Mouse (Mus musculus) ES-CJ7 (cell line): ENCODE results near the gene Fbxo11.
A peak's percentile ranks its signal among the peaks of the same experiment; 100 is the strongest.
"Not testable (repeated sequence)": the region's sequence is repeated elsewhere in the genome, so short reads cannot be mapped to it uniquely, and the experiment has no call there.

Experiments used
- DNase-seq: peaks from one replicate; pipeline ENCODE4 v3.0.0; 2011; ENCODE audit warnings: low read depth, low spot score

Gene Fbxo11

DNA sequence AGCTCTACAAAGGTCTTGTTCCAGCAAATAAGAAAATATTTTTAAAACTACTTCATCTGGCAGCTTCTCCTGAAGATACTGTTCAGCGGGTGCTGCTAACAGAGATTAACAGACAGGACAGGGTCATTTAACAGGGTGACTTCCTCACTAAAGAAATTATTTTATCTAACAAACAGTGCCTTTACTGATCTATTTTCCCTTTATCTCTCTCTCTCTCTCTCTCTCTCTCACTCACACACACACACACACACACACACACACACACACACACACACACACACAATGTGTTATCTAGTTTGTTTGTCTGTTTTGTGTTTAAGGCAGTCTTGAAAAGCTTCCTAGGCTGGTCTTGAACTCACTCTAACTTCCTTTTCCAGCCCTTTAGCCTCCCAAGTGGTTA lies 50.6 kb downstream of the Fbxo11 start:
- DNase-seq, result no peak

DNA sequence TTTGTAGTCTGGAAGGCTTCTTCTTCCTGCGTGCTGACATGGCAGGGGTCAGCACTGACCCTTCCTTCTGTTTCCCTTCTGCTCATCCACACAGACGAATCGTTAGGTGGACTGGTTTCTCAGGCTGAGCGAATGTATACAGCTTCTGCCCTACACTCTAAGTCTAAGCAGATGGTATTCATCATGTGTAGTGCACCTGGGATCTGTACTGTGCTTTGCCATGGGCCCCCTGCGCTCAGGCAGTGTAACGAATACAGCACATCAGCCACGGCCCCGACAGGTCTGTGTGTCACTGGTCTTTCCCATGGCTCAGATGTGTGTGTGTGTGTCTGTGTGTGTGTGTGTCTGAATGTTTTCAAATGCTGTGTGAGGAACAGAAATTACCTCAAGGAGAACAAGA lies 58.1 kb downstream of the Fbxo11 start:
- no peak for DNase-seq

DNA sequence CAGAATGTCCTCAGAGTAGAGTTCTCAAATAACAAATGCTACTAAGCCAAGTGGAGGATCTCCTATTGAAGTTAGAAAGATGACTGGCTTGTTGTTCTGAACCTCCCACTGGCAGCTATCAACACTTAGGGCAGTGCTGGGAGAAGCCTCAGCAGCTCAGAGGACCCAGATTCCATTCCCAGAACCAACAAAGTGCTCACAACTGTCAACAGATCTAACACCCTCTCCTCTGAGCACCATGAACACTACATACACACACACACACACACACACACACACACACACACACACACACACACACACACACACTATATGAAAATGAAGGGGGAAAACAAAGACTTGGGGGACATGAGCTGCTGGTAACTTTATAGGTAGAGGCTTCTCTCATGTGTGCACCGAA lies 60.2 kb downstream of the Fbxo11 start:
- DNase-seq, result no peak

DNA sequence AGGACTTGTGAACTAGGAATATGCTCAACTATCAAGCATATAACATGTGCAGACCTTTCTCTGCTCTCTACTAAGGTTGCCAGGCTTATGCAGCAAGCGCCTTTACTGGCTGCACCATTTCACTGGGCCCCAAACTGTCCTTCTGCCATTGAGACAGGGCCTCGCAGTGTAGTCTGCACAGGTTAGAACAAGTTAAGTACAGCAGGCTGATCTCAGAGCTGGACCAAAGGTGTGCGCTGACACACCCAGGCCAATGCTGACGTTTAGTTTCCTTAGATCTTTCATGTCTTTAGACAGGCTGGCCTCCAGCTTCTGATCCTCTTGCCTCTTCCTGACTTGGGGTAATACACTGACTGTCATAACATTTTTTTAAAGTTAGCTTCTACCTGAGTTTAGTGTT lies 67.3 kb downstream of the Fbxo11 start:
- DNase-seq, result no peak

DNA sequence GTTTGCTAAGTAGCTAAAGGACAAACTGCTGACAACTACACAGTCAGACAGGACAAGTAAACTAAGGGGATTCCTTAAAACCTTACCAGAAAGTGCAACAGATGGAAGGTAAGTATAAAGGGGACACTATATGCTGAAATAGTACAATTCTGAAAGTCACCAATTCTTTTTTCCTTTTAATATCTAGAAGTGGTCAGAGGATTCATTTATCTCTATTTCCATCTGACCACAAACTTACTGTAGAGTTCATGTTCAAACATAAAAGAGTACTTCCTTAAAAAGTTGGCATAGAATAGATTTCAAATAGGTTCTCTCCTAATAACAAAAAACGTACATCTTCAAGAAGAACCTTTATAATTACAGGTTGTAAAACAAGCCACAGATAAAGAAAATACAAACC lies 71.8 kb downstream of the Fbxo11 start:
- no peak for DNase-seq

DNA sequence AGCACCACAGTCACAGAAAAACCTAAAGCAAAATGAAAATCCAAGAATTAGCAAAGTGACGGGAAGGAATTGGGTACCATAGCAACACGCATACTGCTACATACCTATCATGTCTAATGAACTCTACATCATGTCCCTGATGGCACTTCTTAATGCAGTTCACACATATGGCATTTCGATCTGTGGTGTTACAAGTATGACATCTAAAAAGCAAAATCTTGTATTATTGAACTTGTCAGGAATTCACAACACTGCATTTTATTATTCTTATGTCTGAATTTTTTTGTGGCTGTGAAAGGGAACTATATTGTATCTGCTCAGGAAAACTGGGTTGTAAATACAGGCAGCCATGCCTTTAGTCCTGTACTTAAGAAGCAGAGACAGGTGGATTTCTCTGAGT lies 72.9 kb downstream of the Fbxo11 start:
- DNase-seq, result no peak

DNA sequence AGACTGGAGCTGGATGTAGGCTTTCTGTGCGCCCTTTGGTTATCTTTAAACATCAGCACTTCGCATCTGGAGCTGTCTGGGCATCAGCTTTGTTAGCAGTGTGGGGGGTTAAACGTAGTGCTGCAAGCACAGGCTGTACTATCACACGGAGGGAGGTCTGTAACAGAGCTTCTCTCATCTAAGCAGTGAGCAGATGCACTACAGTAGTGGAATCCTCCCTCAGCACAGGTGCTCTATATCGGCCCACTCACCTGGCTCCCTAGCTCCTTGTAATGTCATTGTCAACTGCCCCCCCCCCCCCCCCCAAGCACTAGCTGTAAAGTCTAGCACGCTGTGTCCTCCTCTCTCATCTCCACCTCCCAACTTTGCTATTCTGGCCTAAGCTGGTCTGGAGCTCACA lies 77.6 kb downstream of the Fbxo11 start:
- no peak for DNase-seq

DNA sequence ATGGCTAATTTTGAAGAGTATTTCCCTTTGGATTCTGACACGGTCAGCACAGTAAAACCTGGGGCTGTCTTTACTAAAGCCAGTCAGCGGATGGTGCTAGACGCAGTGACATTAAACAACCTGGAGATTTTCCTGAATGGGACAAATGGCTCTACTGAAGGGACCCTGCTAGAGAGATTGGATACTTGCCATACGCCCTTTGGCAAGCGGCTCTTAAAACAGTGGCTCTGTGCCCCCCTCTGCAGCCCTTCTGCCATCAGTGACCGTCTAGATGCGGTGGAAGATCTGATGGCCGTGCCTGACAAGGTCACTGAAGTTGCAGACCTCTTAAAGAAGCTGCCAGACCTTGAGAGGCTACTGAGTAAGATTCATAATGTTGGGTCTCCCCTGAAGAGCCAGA lies 79.2 kb downstream of the Fbxo11 start:
- DNase-seq, result no peak

DNA sequence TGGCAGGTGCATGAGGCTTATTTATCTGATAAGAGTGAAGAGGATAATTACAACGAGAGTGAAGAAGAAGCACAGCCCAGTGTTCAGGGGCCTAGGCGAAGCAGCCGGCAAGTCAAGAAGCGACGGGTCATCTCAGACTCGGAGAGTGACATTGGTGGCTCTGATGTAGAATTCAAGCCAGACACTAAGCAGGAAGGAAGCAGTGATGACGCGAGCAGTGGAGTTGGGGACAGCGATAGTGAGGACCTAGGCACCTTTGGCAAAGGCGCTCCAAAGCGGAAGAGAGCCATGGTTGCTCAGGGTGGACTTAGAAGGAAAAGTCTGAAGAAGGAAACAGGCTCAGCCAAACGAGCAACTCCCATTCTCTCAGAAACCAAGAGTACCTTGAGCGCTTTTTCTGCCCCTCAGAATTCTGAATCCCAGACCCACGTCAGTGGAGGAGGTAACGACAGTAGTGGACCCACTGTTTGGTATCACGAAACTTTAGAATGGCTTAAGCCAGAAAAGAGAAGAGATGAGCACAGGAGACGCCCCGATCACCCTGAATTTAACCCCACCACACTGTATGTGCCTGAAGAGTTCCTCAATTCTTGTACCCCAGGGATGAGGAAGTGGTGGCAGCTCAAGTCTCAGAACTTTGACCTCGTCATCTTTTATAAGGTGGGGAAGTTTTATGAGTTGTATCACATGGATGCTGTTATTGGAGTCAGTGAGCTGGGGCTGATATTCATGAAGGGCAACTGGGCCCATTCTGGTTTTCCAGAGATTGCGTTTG lies 80.5 kb downstream of the Fbxo11 start:
- DNase-seq, result no peak

DNA sequence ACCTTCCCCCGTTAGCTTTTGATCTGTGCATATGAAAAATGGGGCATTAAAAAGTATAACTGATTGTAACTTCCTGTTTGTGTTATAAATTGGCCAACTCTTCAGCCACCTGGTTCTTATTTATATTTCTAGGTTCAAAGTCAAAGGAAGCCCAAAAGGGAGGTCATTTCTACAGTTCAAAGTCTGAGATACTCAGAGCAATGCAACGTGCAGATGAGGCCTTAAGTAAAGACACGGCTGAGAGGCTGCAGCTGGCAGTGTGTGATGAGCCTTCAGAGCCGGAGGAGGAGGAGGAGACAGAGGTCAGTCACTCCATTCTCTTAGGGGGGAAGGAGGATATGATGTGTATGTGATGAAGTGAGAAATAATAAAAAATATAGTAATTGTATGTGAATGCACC lies 81.8 kb downstream of the Fbxo11 start:
- DNase-seq, result no peak

DNA sequence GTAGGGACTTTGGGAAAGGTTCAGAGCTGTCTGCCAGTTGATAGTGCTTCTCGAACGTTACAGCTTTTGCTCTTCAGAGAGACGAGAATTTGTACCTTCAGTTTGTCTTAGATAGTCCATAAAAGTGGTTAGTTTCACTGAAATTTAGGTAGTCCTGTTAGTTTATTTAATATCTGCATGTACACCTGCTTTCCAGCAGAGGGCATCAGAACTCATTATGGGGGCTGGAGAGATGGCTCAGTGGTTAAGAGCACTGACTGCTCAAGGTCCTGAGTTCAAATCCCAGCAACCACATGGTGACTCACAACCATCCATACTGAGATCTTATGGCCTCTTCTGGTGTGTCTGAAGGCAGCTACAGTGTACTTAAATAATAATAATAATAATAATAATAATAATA lies 83.0 kb downstream of the Fbxo11 start:
- DNase-seq, result peak; percentile 63

DNA sequence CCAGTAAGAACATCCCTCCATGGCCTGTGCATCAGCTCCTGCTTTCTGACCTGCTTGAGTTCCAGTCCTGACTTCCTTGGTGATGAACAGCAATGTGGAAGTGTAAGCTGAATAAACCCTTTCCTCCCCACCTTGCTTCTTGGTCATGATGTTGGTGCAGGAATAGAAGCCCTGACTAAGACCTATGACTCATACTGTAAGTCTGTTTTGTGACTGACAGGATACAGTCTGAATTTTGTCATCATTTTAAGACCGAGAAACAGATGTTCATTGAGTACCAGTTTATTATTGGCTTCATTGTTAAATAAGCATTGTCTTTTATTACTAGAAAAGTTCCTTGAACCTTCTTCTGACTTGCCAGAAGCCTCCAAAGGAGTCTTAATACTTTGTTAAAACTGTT lies 85.4 kb downstream of the Fbxo11 start:
- DNase-seq, result not testable (repeated sequence)

DNA sequence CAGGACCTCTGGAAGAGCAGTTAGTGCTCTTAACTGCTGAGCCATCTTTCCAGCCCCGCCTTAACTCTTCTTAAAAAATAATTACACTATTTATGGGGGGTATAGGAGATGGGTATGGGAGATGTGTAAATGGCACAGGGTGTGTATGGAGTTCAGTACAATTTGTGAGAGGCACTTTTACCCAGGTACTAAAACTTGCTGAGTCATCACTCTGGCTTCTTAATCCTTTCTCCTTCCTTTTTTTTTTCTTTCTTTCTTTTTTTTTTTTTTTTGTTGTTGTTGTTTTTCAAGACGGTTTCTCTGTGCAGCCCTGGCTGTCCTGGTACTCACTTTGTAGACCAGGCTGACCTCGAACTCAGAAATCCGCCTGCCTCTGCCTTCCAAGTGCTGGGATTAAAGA lies 88.2 kb downstream of the Fbxo11 start:
- DNase-seq, result not testable (repeated sequence)

DNA sequence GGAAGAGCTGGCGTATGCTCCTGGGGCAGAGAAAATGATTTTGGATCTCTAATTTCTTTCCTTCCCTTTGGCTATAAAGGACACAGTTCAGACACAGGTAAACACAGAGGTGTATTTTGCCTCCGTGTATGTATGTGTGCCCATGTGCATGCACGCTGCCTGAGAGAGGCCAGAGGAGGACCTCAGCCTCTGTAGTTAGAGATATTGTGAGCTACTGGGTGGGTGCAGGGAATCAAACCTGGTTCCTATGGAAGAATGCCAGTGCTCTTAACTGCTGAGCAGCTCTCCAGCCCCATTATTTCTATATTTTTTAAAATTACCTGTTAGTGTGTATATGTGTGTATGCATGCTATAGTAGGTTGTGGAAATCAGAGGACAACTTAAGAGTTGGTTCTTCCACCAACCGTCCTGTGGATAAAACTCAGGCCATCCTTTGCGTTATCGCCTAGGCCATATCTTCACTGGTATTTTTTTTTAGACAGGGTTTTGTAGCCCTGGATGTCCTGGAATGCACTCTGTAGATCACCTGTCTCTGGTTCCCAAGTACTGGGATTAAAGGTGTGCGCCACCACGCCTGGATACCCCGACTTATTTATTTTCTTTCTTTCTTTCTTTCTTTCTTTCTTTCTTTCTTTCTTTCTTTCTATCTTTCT lies 88.8 kb downstream of the Fbxo11 start:
- no peak for DNase-seq

DNA sequence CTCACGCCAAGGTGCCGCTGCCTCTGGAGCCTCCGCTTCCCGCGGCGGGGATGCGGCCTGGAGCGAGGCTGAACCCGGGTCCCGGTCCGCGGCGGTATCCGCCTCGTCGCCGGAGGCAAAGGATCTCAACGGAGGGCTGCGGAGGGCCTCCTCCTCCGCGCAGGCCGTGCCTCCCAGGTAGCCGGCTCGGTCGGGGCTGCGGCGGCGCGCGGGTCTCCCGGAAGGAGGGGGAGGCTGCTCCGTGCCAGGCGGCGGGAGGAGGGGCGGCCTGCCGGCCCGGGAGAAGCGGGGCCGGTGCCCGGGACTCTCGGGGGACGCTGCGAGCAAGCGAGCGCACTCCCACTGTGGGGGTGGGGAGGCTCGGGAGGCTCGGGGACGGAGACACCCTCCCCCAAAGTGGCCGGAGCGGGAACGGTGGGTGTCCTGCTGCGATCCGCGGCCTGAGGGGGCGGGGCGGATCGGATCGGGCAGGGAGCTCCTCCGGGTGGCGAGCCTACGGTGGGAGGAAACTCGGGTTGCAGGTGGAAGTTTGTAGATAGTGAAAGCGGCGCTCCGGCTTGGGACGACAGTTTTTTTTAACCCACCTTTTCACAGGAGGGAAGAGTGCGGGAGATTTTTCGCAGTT lies 89.8 kb downstream of the Fbxo11 start:
- DNase-seq, result peak; percentile 61

DNA sequence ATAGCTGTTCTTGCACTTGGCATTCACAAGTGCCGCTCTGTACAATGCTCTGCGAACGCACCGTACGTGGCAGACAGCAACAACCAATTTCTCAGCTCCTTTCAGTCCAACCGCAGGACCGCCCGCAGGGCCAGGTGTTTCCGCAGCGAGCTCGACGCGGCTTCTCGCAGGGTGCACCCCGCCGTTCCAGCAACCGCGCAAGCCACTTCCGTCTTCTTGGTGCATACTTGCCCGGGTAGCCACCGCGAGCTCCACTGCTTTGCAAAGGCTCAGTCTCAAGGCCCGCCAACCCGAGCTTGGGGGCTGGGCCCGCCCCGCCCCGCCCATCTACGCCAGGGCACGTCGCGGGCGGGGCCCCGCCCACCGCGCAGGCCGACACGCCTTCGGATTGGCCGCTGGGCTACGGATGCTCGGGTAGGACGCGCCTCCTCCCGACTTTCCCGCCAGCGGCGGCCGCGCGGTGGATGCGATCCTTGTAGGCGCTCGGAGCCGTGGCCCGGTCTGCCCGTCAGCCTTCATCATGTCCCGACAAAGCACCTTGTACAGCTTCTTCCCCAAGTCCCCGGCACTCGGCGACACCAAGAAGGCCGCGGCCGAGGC lies 90.4 kb downstream of the Fbxo11 start, which contains the start of gene Msh6:
Msh6 (plus strand) TSS at position 434 of the 600 bp plus-strand sequence.
- peak; percentile 95 for DNase-seq

DNA sequence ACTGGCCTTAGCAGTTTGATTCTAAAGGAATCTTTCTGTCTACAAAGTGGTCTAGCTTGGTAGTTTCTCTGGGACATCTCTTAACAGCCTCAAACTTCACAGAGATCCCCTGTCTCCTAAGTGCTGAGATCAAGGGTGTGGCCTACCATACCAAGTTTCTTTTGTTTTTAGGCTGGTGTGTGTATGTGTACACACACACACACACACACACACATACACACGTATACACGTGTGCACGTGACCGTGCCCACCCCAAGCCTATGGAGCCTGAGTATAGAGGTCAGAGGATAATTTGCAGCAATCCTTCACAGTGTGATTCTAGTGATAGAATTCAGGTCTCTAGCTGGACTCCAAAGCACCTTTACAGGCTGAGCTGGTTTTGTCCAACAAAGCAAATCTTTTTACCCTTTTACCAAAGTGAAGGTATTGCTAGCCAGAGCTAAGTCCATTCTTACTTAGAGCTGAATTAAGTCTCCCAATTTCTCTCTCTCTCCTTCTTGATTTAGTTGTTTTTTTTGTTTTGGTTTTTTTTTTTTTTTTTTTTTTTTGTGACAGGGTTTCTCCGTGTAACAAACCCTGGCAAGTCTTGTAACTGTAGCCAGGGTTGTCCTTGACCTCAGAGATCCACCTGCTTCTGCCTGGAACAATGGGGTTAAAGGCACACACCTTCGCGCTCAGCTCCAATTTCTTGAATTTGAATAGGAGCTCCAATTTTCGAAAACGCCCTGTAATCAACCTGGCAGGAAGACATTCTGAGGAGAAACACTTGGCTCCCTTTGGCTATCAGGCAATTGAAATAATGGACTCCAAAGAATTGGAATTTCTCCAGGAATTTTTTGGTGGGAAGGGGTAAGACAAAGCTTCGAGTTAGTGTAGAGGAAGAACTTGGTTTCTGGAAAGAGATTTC lies 91.6 kb downstream of the Fbxo11 start:
- DNase-seq, result peak; percentile 98

DNA sequence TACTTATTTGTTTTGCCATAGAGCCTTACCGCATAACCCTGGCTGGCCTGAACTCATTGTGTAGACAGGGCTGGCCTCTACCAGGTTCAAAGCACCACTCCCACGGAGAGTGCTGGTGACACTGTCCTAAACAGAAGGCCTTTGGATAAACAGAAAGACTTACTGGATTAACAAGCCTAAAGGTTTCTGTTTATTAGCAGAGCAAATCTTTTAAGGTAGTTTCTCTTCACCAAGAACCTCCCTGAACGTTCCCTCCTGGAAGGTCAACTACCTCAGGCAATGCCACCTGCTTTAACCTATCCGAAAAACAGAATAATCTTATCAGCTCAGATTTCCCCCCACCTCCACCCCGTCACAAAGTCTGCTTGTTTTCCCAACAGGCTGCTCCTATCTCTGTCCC lies 92.2 kb downstream of the Fbxo11 start:
- DNase-seq, result no peak

DNA sequence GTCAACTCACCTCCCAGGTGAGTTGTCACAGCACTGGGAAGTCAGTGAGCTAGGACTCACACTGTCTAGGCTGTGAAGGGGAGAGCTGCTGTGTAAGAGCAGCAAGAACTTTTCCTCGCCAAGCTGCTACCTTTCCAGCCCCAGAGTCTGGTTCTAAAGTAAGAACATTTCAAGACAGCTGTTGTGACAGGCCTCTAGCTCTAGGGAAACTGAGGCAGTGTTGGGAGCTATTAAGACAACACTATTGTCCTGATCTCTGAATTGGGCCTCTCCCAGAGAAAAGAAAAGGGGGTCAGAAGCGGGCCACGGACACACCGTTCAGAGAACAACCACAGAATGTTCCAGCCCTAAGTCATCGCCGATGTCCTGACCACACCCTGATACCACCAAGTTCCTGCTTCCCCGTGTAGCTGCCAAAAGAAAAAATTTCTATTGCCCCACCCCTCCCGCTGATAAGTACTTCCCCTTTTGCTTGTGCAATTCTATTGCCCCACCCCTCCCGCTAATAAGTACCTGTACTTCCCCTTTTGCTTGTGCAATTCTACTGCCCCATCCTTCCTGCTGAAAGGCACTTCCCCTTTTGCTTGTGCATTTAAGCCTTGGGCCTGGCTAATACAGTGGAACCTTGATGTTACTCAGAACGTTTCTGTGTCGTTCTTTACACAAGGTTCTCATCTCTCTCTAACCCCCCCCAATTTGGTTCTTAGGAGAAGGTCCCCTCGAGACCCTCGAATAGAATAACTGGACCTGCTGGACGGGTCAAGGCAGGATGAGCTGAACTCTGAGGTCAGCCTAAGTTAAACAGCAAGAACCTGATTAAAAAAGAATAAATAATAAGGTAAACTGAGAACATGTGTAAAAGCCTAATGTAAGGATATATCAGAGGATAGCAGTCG lies 93.1 kb downstream of the Fbxo11 start:
- not testable (repeated sequence) for DNase-seq

DNA sequence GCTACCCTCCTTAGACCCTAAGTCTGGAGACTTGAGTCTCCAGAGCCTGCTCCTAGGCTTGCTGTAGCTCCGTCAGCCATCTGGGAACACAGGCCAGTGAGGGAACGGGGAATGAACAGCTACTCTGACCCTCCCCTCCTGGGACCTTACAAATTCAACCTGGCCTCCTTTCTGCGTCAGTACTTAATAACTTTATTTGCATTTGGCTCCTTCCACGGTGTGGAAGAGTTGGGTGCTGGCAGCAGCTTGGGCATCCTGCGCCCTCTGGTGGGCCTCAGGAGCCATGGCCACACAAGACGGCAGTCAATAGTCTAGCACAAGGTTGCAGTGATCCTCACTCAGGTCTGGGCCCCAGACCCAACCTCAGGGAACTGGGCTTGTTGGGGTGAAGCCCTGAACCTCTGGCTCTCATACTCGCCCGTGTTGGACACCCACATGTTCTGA lies 96.6 kb downstream of the Fbxo11 start:
- DNase-seq, result not testable (repeated sequence)
